Mouse (Mus musculus): ENCODE measurements at regions not wholly inside any gene's neighbourhood (a gene's known extent, or its start where the extent isn't known, plus 50 kb on each side); places are given as distances from the start of the nearest gene placed in this dataset.

GRCm38 (mm10) chr4:131336801-131337200 lies 392.6 kb downstream of the Matn1 start:
- TF ChIP-seq EP300 (IDR thresholded peaks at IDR 0.05) (no peak), CTCF (IDR thresholded peaks at IDR 0.05) (no peak)
